Mouse (Mus musculus): ENCODE measurements around the gene Acvrl1.

- TF ChIP-seq CTCF (conservative IDR thresholded peaks at IDR 0.05; ENCODE audit: low read length) (no peak), NANOG (IDR thresholded peaks at IDR 0.05; ENCODE audit: borderline replicate concordance, low read length) (no peak), POU5F1 (IDR thresholded peaks at IDR 0.05; ENCODE audit: borderline replicate concordance, low read length) (no peak)
These were observed 12.3 kb downstream of the Acvrl1 start for GRCm38 (mm10) chr15:101140587-101140986.

Measured in E14TG2a.4 (cell line).